Mouse (Mus musculus): ENCODE data around the gene Foxd1.
A peak's percentile ranks its signal among the peaks of the same experiment; 100 is the strongest.

The Foxd1 gene

DNA sequence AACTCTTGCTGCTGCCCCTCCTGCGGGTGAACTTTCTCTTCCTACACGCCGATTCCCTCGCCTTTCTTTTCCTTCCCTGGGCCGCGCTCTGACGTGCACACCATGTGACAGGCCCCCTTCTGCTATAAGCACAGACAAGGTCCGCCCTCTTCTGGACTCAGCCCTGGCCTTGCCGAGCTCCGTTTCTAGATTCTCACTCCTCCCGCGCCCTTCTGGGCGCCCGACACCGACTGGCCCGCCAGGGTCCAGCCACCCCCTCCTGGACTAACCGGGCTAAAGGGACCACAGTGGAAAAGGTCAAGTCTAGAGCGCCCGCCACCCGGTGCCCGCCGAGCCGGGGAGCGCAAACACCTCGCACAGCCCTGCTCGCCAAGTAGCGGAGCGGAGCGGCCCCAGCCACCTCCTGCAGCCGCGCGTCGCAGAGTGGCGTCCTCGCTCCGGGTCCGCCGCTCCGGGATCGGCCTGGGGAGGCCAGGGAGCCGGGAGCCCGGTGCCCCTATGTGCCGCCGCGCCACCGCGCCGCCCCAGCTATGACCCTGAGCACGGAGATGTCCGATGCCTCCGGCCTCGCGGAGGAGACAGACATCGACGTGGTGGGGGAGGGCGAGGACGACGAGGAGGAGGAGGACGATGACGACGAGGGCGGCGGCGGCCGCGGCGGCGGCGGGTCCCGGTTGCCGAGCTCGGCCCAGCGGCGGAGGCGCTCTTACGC lies at the start of gene Foxd1:
Gene Foxd1, plus strand, starts transcription at position 153 of the 712 bp plus-strand sequence.
- peak; percentile 69 for DNase-seq (ENCODE audit: low read depth, low spot score)

GRCm38 (mm10) chr13:98305257-98305656 lies 48.8 kb upstream of the Foxd1 start:
- no peak for DNase-seq (ENCODE audit: low read depth, low spot score)

- no peak for DNase-seq (ENCODE audit: low read depth, low spot score)
These were observed 47.6 kb upstream of the Foxd1 start for GRCm38 (mm10) chr13:98306393-98306792.

GRCm38 (mm10) chr13:98306852-98307475 lies 47.1 kb upstream of the Foxd1 start:
- no peak for DNase-seq (ENCODE audit: low read depth, low spot score)

- DNase-seq (ENCODE audit: low read depth, low spot score), result peak; percentile 51
These were observed 46.0 kb upstream of the Foxd1 start for GRCm38 (mm10) chr13:98308004-98308403.

GRCm38 (mm10) chr13:98308724-98309123 lies 45.3 kb upstream of the Foxd1 start:
- DNase-seq (ENCODE audit: low read depth, low spot score), result no peak

DNA sequence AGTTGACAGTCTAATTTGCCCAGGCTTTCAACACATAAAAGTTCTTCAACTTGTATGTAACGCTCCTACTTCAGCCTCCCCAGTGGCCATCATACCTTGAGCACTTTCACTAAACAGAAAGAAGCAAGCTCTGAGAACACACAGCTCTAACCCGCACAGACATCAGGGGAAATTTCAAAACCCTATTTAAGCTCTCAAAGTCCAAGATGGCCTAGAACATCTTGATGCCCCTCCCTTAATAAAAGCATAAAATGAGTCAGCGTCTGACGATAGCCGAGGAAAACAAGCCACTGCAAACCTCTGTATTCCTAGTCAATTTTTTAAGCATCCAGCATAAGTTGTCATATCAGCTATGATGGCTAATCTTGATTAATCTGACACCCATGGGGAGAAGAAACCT lies 42.4 kb upstream of the Foxd1 start:
- no peak for DNase-seq (ENCODE audit: low read depth, low spot score)

DNA sequence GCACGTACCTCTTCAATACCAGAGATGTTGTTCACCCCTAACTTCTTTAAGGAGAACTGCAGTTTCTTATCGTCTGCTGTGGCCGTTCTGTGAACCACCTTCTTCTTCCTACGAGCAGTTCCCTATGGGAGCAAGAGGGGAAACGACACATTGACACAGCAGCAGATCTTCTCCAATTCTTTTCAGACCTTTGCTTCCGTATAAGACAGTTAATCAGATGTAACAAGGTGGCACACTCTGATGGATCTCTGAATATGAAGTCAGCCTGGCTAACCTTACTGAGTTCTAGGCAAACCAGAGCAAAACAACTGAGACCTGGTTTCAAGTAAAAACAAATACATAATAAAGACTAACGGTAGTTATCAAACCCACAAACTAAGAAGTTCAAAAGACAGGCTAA lies 40.4 kb upstream of the Foxd1 start:
- no peak for DNase-seq (ENCODE audit: low read depth, low spot score)

GRCm38 (mm10) chr13:98315124-98315523 lies 38.9 kb upstream of the Foxd1 start:
- DNase-seq (ENCODE audit: low read depth, low spot score), result no peak

- peak; percentile 41 for DNase-seq (ENCODE audit: low read depth, low spot score)
These were observed 37.9 kb upstream of the Foxd1 start for GRCm38 (mm10) chr13:98316140-98316479.

DNA sequence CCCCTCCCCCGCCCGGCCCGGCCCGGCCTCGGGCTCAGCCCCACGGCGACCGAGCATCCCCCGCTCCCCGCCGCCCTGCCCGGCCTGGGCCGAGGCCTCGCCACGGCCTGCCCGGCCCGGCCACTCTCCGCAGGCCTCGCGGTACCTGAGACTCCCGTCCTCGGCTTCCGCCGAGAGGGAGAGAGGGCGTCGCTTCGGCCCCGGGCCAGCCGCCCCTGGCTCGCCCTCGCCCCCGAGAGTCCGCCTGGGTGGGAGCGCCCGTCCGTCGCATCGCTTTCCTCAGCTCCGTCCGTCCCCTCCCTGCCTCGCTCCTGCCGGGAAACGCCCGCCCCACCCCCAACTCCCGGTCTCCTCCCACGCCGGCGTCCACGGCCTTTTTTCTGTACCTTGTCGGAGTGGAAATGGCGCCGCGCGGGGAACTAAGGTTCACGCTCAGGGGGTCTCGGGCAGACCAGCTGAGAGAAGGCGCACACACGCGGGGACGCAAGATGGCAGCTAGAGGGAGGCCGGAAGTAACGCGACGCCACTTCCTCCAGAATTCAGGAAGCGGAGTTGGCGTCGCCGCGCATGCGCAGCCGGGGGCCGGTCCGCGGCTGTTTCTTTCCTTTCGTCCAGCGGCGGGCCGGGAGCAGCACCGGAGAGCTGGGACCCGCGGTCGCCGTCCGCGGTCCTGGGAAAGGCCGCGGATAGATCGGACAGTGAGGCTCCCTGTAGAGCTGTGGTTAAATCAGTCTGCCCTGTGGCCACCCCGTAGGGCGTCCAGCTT lies 37.4 kb upstream of the Foxd1 start, which contains the start of gene Btf3:
Gene Btf3, minus strand, starts transcription at position 527 of the 766 bp plus-strand sequence.
- DNase-seq (ENCODE audit: low read depth, low spot score), result peak; percentile 93

DNA sequence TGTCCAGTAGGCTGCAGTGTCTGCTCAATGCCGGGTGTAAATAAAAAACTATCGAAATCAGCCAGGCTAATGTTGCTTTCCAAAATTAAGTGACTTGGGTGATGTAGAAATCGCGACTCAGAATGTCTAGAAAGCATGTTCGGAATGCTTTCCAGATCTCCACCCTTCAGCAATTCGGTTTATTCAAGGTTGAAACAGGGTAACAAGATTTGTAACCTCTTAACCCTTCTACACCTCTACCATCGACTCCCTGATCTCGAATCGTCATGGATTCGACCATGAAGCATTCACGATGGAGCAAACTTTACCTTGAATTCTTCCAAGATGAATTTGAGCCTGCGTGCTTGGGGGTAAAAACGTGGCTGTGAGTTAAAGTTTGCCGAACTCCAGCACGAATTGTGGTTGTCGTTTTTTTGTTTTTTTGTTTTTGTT lies 36.8 kb upstream of the Foxd1 start:
- DNase-seq (ENCODE audit: low read depth, low spot score), result no peak

- DNase-seq (ENCODE audit: low read depth, low spot score), result peak; percentile 46
These were observed 36.1 kb upstream of the Foxd1 start for GRCm38 (mm10) chr13:98317911-98318310.

GRCm38 (mm10) chr13:98325034-98325433 lies 29.0 kb upstream of the Foxd1 start:
- no peak for DNase-seq (ENCODE audit: low read depth, low spot score)

DNA sequence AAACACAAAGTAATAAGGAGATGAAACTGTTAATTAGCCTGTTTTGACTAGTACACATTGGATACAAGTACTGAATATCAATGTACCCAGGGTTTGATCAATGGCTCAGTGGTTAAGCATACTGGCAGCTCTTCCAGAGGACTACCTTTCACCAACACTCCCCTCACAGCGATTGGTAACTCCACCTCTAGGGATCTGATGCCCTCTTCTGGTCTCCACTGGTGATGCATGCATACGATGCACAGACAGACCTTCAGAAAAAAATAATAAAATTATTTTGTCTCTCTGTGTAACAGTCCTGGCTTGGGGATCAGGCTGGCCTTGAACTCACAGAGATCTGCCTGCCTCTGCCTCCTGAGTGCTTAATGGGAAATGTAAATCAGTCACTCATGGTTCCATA lies 21.9 kb upstream of the Foxd1 start:
- peak; percentile 64 for DNase-seq (ENCODE audit: low read depth, low spot score)

DNA sequence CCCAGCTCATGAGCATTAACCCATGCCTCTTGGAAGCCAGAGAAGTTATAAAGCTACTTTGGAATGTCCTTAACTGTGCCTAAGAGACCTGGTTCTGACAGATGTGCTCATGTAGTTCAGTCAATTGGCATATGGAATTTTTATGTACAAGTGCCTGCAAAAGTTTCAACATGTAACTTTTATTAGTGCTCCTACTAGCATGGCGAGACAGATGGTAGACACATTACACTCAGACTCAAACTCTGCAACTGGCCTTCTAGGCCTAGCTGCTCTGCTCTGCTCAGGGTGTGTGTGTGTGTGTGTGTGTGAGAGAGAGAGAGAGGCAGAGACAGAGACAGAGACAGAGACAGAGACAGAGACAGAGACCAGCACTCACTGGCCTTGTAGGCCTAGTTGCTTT lies 17.8 kb upstream of the Foxd1 start:
- no peak for DNase-seq (ENCODE audit: low read depth, low spot score)

DNA sequence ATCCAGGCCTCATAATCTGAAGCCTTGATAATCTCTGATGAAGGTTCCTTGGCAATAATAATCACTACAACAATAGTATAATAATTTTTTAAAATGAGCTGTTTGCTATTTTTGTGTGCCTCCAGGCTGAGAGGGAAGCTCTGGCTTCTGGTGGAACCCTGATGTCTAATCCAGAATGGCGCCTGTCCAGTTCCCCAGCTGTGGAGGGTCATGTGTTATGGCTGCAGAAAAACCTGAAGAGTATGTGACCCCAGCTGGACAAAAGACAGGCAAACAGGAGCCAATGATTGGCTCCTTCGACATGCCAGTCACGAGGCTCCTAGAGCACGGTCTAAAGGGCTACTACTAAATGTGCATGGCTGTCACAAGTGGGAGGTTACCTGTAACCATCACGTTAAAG lies 13.5 kb upstream of the Foxd1 start:
- DNase-seq (ENCODE audit: low read depth, low spot score), result no peak

DNA sequence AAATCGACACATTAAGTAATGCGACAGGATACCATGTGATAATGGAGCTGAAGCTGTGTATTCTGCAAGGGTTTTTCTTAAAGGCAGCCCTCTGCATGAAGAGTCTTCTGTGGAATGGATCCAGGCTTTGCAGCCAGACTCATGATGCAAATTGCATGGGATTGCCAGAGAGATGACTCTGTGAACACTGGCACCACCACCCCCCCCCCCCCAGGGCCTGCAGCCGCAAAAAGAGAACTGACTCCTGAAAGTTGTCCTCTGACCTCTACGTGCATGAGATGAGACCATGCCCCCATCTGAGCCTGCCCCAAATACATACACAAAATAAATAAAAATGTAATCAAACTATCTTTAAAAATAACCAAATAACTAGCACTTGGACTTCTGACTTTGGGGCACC lies 4.6 kb upstream of the Foxd1 start:
- DNase-seq (ENCODE audit: low read depth, low spot score), result no peak

DNA sequence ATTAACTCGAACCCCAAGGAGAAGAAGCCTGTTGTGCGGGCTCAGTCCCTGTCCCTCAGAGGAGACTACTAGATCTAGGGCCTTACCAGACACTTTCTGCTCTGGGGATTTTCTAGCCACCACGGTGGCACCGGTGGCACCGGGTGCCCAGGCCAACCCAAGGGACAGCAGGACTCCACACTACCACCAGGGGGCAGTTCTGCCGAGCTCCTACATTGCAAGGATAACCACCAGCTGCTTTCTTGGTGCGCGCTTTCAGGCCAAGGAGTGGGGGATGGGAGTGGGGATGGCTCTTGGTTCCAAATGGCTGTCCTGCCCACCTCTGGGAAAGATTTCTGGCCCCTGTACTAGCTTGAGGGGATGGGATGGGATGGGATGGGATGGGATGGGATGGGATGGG lies 2.5 kb upstream of the Foxd1 start:
- DNase-seq (ENCODE audit: low read depth, low spot score), result no peak

DNA sequence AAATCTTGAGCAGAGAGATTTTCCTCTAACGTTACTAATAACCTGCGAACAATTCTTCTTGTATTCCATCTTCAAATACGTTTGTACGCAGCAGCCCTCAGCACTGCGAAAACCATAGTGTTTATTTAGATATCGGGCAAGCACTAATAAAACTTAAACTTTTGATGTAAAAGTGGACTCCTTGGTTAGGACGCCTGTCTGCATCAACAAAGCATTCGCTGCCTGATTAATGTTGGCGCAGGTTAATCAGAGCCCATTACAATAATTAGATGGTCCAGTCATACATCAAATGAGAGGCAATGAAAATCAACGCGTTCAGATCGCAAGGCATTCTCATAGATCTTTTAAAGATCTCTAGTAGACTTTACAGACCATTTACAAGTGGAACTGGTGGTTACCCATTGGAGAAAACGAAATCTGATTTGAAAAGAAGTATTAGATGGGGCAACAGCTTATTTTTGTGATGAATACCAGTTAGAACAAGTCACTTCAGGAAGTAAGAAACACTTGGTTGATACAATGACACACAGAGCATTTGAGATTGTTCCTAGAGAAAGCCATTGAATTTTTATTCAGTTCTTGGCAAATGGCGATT lies 1.6 kb upstream of the Foxd1 start:
- DNase-seq (ENCODE audit: low read depth, low spot score), result no peak

DNA sequence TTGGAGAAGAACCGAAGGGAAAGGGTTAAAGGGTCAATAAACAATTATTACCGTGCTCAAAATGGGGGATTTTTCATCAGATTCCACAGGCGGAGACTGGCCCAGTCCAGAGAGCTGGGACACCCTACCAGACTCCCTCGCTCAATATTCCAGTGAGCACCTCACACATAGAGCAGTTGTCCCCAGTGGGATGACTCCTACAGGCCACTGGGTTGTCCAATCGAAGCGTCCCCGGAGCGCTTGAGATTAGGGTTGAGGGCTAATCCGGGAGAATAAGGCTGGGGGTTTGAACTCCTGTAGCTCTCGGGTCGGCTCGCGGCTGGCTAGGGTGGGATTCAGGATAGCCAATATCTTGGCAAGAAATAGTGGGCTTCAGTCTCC lies 343 bp upstream of the Foxd1 start:
- DNase-seq (ENCODE audit: low read depth, low spot score), result no peak

DNA sequence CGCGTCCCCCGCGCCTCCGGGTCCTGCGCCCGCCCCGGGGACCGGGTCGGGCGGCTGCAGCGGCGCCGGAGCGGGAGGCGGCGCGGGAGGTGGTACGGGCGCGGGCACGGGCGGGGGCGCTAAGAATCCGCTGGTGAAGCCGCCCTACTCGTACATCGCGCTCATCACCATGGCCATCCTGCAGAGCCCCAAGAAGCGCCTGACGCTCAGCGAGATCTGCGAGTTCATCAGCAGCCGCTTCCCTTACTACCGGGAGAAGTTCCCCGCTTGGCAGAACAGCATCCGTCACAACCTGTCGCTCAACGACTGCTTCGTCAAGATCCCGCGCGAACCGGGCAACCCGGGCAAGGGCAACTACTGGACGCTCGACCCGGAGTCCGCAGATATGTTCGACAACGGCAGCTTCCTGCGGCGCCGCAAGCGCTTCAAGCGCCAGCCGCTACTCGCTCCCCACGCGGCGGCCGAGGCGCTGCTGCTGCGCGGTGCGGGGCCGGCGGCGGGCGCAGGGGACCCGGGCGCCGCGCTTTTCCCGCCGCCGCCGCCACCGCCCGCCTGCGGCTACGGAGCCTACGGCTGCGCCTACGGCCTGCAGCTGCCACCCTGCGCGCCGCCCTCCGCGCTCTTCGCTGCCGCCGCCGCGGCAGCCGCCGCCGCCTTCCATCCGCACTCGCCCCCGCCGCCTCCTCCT lies 973 bp downstream of the Foxd1 start:
- DNase-seq (ENCODE audit: low read depth, low spot score), result peak; percentile 36

All from 3T3-L1 (cell line).